In the genomic region with DNA sequence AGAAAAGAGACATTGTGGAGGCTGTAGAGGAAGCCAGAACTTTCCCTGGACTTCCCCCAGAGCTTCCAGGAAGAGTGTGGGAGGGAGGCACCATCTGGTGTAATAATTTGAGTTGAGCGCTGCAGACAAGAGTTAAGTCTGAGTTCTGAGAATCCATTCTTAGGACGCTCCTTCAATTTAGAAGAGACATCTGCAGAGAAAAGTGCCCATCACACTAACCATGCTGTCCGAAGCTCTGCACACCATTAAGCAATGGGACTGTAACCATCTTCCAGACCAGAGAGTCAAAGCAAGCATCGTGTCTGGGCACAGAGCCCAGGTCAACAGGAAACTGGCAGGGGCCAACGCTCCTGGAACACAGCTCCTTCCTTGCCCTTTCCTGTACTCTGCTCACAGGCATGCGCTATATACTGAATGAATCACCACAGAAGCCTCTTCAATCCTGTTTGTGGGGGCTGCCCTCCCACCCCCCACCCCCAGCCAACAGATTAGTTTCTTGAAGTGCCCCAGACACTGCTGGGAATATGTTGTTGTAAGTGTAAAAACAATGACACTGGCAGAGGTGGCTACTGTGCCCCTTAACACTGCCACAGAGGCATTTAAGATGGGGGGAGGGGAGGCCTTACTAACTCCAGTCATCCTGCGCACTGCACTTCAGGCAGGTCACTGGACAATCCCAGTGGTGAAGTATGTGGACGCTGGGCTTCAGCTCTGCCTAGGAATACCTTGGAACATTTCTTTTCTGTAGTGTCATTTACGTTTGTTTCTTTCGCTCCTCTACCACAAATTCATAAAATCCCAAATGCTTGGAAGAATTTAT, we compare ENCODE assay signal across 9 mouse cellular contexts.
DNase-seq lines count a peak whose midpoint lies in the region; ATAC-seq and TF ChIP-seq lines count a peak whose summit lies in the region.
"Had no signal": no experiment of that assay in that cellular context is flagged by ENCODE, and none has a peak within 500 bp of the region (broad histone marks: within the 10 kb centered on the region; RNA-seq: fewer than 3 reads in every experiment).

No protein-coding gene starts in this region.

- H3K27ac ChIP-seq in midbrain, embryonic 14.5 days (replicated peaks; ENCODE audit: low read depth, low read length): no peak overlapping the region
- H3K27ac ChIP-seq in midbrain, embryonic 16.5 days (ENCODE audit: low read length): no peak overlapping the region
- no peak overlapping the region for H3K27ac ChIP-seq in kidney, adult 2 months (ENCODE audit: insufficient read depth, low read depth, low read length)
- peak overlapping the region; percentile 62 for H3K27ac ChIP-seq in limb, embryonic 13.5 days
- H3K27ac ChIP-seq: midbrain, embryonic 12.5 days had no signal

- TF ChIP-seq POLR2A in kidney, adult 2 months (IDR thresholded peaks at IDR 0.05; ENCODE audit: low read depth, low read length): no peak

- H3K36me3 ChIP-seq in midbrain, embryonic 14.5 days (ENCODE audit: control insufficient read depth, insufficient read depth, low read length): no peaks in the 10 kb centered on the region
- H3K36me3 ChIP-seq in midbrain, embryonic 16.5 days (ENCODE audit: control insufficient read depth, insufficient read depth, low read length): no peaks in the 10 kb centered on the region
- peaks cover 2% of the 10 kb centered on the region; the same call in 1 of the 2 replicates for H3K36me3 ChIP-seq in kidney, adult 2 months (ENCODE audit: control insufficient read depth, insufficient read depth, low read length)
- H3K36me3 ChIP-seq in limb, embryonic 13.5 days: peaks cover 22% of the 10 kb centered on the region

- ATAC-seq in midbrain, embryonic 14.5 days (ENCODE audit: low FRiP score, low TSS enrichment): no peak
- no peak for ATAC-seq in midbrain, embryonic 16.5 days
- peak; percentile 58; the same call in 1 of the 2 replicates for ATAC-seq in limb, embryonic 13.5 days (ENCODE audit: low FRiP score, low read depth)

- intact Hi-C loops in gastrocnemius, postnatal 36 days (cut with DNase I): no loop called here

- DNase-seq in midbrain, embryonic 14.5 days: peak; percentile 19
- peak; percentile 92 to 94 for DNase-seq in cerebellum, adult 18-20 months
- peak; percentile 73 to 80 for DNase-seq in gastrocnemius, postnatal 36 days
- peak; percentile 90 for DNase-seq in kidney, adult 2 months
- peak; percentile 56 for DNase-seq in ovary, postnatal 14 days (ENCODE audit: low spot score)
- no peak for DNase-seq in thymus, postnatal 0 days (ENCODE audit: low spot score)

- H3K27me3 ChIP-seq in midbrain, embryonic 14.5 days (ENCODE audit: control insufficient read depth, insufficient read depth, low read length): no peaks in the 10 kb centered on the region
- no peaks in the 10 kb centered on the region for H3K27me3 ChIP-seq in midbrain, embryonic 16.5 days (ENCODE audit: control insufficient read depth, insufficient read depth, low read depth, low read length)
- H3K27me3 ChIP-seq in kidney, adult 2 months (replicated peaks; ENCODE audit: control insufficient read depth, insufficient read depth, low read length): no peaks in the 10 kb centered on the region
- H3K27me3 ChIP-seq in limb, embryonic 13.5 days: no peaks in the 10 kb centered on the region
- H3K27me3 ChIP-seq: midbrain, embryonic 12.5 days had no signal

- no peak overlapping the region for H3K4me2 ChIP-seq in midbrain, embryonic 14.5 days (ENCODE audit: low read length)
- H3K4me2 ChIP-seq in midbrain, embryonic 16.5 days (ENCODE audit: low read length): no peak overlapping the region
- H3K4me2 ChIP-seq in limb, embryonic 13.5 days (replicated peaks): peak overlapping the region; percentile 23
- H3K4me2 ChIP-seq: midbrain, embryonic 12.5 days had no signal

- no peaks in the 10 kb centered on the region for H3K9me3 ChIP-seq in midbrain, embryonic 14.5 days (ENCODE audit: control insufficient read depth, low read length)
- no peaks in the 10 kb centered on the region for H3K9me3 ChIP-seq in midbrain, embryonic 16.5 days (replicated peaks; ENCODE audit: control insufficient read depth, low read length, poor library complexity, severe bottlenecking)
- H3K9me3 ChIP-seq in limb, embryonic 13.5 days: no peaks in the 10 kb centered on the region
- H3K9me3 ChIP-seq: midbrain, embryonic 12.5 days had no signal

- WGBS in midbrain, embryonic 14.5 days: 91% methylated on average over 10 of the region's 10 CpGs
- 88% methylated on average over 10 of the region's 10 CpGs for WGBS in midbrain, embryonic 16.5 days
- 37% methylated on average over 10 of the region's 10 CpGs for WGBS in kidney, adult 2 months
- WGBS in limb, embryonic 13.5 days: 52% methylated on average over 10 of the region's 10 CpGs

- H3K4me1 ChIP-seq in midbrain, embryonic 14.5 days (ENCODE audit: control insufficient read depth, insufficient read depth, low read length): no peaks in the 10 kb centered on the region
- H3K4me1 ChIP-seq in midbrain, embryonic 16.5 days (ENCODE audit: control insufficient read depth, insufficient read depth, low read length): no peaks in the 10 kb centered on the region
- no peaks in the 10 kb centered on the region; the same call in 1 of the 2 replicates for H3K4me1 ChIP-seq in kidney, adult 2 months (ENCODE audit: control insufficient read depth, insufficient read depth, low read length)
- peaks cover 15% of the 10 kb centered on the region for H3K4me1 ChIP-seq in limb, embryonic 13.5 days
- H3K4me1 ChIP-seq: midbrain, embryonic 12.5 days had no signal

- TF ChIP-seq CTCF in kidney, adult 2 months (conservative IDR thresholded peaks at IDR 0.05; ENCODE audit: insufficient read depth, insufficient read length, low read depth, low read length): no peak

- no peak overlapping the region for H3K9ac ChIP-seq in midbrain, embryonic 14.5 days (replicated peaks; ENCODE audit: low read length)
- H3K9ac ChIP-seq in midbrain, embryonic 16.5 days (ENCODE audit: low read depth, low read length): no peak overlapping the region
- no peak overlapping the region; the same call in 1 of the 2 replicates for H3K9ac ChIP-seq in limb, embryonic 13.5 days
- H3K9ac ChIP-seq: midbrain, embryonic 12.5 days had no signal

- H3K4me3 ChIP-seq in midbrain, embryonic 14.5 days (replicated peaks; ENCODE audit: low read depth, low read length): no peak overlapping the region
- no peak overlapping the region for H3K4me3 ChIP-seq in midbrain, embryonic 16.5 days (ENCODE audit: low read depth, low read length)
- no peak overlapping the region for H3K4me3 ChIP-seq in kidney, adult 2 months (ENCODE audit: insufficient read depth, low read depth, low read length)
- no peak overlapping the region for H3K4me3 ChIP-seq in limb, embryonic 13.5 days
- H3K4me3 ChIP-seq: midbrain, embryonic 12.5 days had no signal
